Mouse (Mus musculus) c-Kit-positive CD71-negative TER-119-negative erythroid progenitor cells, embryonic 14.5 days (primary cell): ENCODE data around the gene Eri2.

ENCODE experiments used
- DNase-seq: peaks from one replicate; pipeline ENCODE4 v3.0.0-alpha.2; 2013; ENCODE audit warnings: low read depth

The Eri2 gene

DNA sequence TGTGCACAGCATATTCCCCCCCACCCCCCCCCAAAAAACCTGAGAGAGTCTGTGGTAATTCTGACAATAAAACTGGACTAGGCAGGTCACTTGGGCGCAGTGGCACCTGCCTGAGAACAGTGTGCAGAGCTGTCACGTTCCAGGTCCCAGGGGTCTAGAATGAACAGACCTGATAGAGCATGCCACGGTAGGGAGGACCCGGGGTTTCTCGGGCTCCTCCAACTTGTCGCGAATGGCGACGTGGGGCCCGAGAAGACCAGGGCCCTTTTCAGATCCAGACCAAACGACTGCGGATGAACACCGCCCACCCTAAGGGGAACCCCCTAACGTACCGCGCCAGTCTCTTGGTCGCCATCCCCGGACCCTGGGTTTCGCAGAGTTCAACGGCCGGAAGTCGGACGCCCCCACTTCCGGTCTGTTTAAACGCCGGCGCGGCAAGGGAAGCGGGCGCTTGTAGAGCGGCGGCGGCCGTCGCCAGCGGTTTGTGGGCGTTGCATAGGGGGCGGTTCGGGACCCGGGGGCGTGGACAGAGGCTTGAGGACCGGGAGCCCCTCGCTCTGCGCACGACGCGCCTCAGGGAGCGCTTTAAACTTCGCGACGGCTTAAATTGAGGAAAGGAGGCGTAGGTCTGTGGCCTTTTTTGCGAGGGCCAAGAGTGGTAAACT is at the start of gene Eri2, which contains the start of gene Rexo5:
Gene Eri2, minus strand, starts transcription at position 473 of the 665 bp plus-strand sequence.
Gene Rexo5, plus strand, starts transcription at position 421 of the 665 bp plus-strand sequence.
- DNase-seq: peak; percentile 88

DNA sequence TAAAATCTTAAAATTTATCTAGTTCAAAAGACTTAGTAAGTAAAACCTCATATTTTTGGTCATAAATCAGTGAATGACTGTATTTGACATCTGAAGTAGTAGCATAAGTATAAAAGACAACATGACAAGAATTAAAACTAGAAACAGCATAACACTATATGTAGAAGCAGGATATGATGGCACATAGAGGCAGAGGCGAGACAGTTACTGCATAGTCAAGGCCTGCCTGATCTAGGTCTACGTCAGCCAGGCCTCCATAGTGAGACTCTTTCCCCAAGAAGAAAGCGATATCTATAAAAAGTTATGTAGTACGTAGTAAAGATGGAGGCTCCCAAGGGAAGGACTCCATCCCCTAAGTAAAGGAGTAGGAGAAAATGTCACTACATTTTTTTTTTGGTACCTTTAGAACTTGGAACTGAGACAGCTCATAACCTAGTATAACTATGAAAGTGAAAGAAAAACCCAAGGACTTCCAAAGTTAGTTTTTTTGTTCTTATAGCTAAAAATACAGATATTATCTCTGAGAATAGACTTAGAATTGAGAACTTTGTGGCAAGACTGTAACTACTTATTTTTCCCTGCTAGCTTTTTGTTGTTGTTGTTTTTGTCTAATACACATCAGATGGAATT is 48.1 kb upstream of the Eri2 start:
- DNase-seq: no peak

DNA sequence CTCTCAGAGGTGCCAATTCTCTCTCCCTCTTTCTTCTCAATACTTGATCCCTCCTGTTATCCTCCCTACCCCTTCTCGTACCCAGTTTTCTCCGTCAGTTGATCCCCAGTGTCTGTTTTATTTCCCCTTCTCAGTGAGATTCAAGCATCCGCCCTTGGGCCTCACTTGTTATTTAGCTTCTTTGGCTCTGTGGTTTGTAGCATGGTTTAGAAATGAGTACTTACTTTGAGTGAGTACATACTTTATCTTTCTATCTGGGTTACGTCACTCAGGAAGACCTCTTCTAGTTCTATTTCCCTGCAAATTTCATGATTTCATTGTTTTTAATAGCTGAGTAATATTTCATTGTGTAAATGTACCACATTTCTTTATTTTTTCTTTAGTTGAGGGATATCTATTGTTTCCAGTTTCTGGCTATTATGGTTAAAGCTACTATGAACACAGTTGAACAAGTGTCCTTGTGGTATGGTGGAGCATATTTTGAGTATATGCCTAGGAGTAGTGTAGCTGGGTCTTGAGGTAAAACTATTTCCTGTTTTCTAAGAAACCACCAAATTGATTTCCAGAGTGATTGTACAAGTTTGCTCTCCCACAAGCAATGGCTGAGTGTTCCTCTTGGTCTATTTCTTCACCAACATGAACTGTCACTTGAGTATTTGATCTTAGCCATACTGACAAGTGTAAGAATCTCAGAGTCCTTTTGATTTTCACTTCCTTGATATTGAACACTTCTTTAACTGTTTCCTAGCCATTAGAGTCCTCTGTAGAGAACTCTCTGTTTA is 42.3 kb upstream of the Eri2 start:
- DNase-seq: no peak

DNA sequence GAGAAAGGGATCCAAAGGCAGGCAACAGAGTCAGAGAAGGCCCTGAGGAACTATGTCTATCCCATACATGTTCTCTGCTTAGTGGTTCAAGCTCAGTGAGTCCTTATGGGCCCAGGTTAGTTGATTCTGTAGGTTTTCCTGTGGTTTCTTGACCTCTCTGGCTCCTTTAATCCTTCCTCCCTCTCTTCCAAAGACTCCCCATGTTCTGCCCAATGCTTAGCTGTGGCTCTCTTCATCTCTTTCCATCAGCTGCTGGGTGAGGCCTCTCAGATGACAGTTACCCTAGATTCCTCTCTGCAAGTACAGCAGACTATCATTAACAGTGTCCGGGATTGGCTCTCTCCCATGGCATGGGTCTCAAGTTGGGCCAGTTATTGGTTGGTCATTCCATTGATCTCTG is 41.5 kb upstream of the Eri2 start:
- DNase-seq: no peak

DNA sequence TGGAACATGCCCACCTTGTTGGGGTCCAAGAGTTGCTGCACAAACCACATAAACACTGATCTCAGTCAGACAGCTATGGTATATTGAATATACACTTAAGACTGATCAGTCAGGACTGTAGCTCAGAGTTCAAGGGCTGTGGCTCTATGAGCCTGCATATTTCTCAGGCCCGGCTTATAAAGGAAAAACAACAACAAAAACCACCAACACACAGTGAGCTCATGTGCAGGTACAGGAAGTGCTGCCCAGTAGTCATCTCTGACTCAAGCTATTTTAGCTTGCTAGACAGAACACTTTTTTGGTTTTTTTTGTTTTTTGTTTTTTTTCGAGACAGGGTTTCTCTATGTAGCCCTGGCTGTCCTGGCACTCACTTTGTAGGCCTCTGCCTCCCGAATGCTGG is 14.9 kb upstream of the Eri2 start:
- no peak for DNase-seq

DNA sequence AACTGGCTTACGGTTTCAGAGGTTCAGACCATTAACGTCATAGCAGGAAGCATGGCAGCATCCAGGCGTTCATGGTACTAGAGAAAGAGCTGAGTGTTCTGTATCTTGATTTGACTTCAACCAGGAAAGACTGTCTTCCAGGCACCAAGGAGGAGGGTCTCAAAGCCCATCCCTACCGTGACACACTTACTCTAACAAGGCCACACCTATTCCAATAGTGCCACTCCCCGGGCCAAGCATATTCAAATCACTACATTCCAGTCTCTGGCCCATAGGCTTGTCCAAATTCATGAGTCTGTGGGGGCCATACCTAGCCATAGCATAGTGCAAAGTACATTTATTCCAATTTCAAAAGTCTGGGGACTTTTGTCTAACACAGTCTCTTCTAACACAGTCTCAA is 13.5 kb upstream of the Eri2 start:
- no peak for DNase-seq

DNA sequence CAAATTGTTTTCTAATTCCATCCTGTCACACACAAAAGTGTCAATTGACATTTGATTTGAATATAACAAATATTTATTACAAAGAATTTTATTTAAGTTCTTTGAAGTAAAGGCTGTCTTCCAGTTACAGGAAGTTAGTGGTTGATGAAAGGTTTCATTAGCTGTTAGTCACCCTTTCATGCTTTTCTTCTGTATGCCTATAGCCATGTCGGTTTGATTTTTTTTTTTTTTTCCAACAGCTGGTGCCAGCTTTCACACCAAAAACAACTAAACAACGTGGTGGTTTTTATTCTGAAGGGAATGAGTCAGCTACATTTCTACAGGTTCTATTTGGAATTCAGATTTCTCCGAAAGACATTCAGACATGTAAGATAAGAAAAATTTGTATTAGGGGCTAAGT is 7.1 kb upstream of the Eri2 start:
- no peak for DNase-seq

DNA sequence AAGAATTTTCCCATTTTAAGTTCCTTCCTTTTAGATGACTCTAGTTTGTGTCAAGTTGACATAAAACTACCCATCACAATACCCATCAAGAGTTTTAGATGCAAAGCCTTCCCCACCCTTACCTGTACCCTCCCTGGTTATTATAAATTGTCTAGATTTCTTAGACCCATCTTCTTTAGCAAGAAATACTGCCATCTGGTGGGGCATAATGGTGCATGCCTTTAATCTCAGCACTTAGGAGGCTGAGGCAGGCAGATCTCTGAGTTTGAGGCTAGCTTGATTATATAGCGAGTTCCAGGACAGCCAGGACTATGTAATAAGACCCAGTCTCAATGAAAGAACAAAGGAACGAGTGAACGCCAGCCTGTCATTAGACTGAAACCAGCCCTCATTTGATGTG is 6.6 kb upstream of the Eri2 start:
- DNase-seq: no peak

DNA sequence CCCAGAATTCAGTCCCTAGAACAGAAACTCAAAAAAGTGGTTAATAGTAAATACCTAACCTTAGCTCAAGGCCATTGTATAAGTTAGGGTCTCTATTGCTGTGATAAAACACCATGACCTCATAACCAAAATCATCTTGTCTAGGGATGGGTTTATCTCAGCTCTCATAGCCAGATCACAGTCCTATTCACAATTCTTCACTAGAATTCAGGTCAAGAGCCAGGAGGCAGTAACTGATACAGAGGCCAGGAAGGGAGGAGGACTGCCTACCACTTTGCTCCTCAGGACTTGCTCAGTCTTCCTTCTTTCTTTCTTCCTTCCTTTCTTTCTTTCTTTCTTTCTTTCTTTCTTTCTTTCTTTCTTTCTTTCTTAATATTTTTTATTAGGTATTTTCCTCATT is 1.5 kb upstream of the Eri2 start:
- DNase-seq: no peak

DNA sequence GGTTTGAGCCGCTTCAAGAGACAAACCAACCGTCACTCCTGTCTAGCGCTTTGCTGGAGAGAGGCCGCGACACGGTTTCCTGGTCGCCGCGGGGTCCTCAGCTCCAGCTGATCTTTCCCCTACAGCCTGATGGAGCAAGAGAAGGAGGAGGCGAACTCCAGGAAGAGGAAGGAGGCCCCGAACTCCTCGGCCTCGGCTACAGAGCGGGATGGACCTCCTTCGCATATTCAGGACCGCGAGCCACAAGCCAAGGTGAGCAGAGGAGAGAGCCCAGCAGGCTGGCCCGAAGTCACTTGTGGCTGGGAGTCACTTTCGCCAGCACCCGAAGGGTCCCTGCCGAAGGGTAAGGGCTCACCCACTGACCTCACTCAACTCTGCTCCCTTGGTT is 387 bp upstream of the Eri2 start:
- no peak for DNase-seq

DNA sequence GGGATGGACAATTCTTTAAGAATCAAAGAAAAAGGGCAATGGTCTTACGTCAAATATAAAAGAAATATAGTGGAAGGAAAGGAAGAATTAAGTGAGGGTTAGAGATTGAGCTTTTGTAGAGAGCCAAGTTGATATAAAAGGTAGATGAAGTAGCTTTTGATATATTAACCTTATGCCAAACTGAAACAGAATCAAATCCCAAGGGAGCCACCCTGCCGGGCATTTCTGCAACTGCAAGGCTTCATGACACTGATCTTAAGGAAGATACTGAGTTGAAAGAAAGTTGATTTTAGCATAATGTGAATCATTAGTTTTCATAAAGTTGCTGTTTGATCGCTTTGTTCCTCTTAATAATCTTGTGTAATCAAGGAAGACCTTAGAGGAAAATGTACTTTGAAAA is 4.8 kb downstream of the Eri2 start:
- DNase-seq: no peak

DNA sequence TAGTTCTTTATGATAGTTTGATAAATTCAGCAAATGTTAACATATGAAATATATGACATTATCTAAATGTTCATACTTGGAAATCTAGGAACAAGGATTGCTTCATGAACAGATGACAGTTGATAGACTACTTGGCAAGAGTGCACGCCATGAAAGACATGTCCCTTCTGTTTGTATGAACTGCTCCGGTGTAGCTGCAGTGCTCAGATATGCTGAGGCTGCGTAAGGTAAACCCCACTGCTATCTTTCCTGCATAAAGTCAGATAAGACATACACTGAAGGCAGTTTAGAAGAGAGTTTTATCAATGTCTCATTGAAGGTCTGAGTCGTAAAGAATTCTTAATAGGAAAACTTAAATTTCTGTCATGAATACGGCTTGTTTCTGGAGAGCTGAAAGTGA is 8.9 kb downstream of the Eri2 start:
- peak; percentile 14 for DNase-seq

DNA sequence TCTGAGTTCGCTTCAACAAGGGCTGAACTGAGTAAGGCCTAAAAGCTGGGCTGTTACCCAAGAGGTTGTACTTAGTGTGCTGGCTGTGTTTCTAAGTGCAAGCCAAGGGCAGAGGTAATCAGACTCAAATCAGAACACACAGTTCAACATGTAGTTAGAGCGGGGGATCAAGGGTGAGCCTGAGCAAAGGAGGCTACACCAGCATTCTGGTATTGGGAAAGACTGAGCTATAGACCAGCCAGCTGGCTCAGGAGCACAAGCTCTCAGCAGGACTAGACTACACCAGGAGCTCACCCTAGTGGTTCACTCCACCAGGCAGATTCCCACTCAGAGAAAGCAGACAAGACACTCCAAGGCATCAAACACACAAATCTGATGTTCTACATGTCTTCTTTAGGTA is 10.4 kb downstream of the Eri2 start:
- DNase-seq: no peak

DNA sequence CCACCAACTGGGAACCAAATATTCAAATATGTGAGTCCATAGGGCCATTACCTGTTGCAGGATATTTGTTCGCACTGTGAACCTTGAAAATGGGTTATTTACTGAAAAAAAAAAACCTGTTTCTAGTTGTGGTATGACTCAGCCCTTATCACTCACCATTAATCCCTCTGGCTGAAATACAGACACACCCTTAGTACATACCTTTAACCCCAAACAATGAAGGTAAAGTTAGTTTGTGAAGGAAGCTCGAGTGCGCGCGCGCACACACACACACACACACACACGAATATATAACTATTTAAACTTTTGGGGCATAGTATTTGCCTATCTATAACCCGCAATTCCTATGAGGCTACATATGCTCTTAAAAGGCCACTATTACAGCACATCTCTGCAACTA is 24.0 kb downstream of the Eri2 start:
- no peak for DNase-seq

DNA sequence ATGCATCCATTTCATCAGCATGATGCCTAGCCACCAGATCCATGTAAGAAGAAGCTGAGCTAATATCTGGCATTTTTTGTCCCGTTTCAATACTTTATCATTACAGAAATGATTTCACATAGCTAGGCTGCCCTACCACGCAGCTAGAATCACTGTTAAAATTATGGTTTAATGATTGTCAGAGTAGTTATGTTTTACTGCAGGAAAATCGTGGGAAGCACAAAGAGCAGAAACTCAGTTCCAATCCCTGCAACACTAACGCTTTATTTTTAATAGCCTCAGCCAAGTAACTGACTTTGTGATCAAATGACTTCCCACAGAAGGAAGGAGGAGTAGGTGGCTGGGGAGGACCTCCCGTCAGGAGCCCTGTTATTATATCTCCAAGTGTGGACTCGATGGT is 26.9 kb downstream of the Eri2 start:
- no peak for DNase-seq

DNA sequence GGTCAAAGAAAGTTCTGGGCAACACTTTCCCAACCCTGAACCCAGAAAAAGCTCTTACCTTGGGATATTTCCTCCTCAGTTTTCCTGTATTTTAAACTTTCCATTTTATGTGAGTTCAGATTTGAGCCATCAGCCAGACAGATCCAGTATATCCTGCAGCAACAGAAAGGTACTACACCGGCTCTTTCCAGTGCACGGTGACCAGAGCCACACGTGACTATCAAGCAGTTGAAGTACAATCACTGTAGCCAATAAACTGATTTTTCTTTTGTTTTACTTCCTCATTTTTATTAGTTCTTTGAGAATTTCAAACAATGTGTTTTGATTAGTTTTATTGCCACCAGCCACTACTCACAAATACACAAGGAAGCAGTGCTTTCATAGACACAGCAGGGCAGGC is 29.5 kb downstream of the Eri2 start:
- DNase-seq: no peak

DNA sequence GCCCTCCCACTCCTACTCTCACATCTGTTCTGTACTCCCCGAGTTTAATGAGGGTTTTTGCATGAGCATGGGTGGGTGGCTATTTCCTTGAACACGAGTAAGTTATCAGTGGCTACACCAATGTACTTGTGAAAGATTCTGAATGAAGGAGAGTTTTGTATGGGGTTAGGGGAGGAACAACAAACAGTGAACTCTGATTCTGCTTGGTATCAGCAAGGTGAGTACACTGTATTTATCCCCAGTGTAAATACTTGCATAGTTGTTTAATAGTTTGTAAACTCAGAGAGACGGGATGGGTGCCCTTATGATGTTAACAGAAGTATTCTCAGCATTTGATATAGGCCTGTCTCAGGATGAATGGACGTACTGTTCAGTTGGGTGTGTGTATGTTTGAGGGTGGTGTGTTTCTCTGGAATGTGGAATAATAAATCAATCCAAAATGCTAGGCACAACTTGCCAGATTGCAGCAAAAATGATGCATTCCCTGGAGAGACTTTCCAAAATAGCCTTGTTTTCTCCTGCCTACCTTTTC is 31.6 kb downstream of the Eri2 start:
- DNase-seq: no peak

DNA sequence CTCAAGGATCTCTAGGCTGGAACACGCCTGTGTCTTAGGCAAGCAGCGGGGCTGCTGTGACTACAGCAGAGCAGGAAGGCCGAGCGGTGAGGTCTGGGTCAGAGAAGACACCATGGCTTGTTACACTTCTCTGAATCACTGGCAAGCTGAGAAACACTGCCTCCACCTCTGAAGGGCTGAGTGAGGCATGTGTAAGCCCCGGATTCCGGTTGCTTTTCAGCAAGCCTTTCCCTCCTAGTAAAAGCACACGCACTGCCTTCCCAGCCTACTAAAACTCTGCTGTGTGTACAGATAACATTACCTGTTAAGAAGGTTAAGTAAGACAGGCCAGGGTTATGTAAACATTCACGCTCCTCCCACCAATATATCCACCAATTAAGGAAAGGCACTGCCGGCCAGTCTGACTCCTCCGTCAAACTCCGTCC is 33.3 kb downstream of the Eri2 start, which contains the start of gene Acsm3:
Gene Acsm3, plus strand, starts transcription at position 397 of the 425 bp plus-strand sequence.
- no peak for DNase-seq

DNA sequence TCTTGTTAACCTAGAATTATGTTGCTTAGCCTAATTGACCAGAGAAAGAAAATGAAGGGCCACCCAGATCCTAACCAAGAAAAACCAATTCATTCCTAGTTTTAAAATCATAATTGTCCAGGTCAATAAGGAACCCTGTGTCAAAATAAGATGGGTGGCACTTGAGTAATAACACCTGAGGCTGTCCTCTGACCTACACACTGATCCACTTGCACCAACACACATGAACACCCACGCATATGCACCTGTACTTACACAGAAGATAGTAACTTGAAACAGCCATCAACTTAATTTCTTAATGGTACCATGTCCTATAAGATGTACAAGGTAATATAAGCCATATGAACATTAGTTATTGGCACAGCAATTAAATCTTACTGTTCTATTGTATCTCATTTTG is 40.2 kb downstream of the Eri2 start:
- no peak for DNase-seq

DNA sequence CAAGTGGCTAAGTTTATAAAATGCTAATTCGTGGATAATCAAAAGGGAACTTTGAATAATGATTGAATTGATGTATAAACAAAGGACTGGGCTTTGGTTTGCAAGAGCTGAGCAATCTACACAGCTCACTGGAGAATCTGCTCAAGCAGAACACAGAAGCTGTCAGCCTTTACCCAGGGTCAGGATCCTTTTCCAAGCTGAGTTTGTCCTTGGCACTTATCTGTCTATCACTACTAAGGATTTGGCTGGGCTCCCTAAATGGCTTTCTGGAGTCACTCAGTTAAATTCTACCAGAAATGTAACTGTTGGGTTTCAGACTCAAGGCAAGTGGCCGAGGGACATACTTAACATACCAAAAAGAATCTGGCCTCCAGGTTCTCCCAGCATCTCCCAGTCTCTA is 43.9 kb downstream of the Eri2 start:
- DNase-seq: no peak

DNA sequence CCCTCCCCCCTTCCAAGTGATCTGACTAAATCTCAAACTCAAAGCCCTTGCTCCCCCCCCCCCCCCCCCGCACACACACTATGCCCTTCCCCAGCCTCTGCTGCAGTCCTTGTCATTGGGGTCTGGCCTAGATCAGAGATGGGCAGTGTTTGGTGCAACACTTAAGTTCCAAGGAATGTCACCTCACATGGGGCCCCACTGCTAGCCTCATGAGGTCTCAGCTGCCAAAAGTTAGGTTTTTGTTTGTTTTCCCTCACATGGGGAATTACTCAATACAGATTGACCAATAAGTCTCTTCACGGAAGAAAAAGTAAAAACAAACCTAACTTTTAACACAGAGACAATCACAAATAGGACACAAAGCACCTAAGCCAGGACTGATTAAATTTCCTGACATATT is 45.1 kb downstream of the Eri2 start:
- DNase-seq: no peak

DNA sequence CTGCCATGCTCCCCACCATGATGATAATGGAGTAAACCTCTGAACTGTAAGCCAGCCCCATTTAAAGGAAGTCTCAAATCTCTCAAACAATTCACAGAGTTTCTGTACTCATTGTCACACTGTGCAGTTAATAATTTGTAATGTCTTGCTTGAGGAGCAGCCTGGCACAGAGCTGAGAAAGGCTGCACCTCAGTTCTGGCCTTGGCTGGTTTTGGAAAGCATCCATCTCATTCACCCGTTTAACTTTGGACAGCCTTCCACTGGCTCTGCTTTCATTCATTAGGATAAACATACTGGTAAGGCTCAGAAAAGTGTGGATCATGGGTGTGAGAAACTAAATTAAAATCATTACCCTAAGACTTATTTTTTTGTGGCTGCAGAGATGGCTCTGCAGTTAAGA is 48.0 kb downstream of the Eri2 start:
- DNase-seq: no peak

DNA sequence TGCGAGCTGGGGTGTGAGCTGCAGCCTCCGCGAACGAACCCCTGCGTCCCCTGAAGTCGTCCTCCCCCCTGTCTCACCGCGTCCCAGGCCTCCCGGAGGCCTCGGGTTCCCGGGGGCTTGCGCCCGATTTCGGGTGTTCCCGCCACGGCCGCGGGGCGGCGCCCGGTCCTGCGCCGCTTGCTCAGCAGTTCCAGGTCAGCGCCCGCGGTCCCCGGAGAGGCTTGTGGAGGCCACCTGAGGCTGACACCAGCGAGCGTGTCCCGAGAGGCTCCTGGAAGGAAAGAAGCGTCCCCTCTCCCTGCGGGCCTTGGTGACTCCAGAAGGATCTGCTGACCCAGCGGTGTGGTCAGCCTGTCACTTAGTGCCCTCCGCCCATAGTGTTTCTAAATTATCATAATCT is 49.5 kb downstream of the Eri2 start:
- peak; percentile 31 for DNase-seq
